Mouse (Mus musculus): Measurements from ENCODE around the gene Avp. TPM values are rescaled to one million over a fixed set of nuclear protein-coding genes. Genes with fewer than 3 reads are reported as not detected.

Gene Avp
- not detected in 2 replicates for polyA plus RNA-seq (2015; fragmentation: Nextera tagmentation; extraction: Ambion mirVana)

DNA sequence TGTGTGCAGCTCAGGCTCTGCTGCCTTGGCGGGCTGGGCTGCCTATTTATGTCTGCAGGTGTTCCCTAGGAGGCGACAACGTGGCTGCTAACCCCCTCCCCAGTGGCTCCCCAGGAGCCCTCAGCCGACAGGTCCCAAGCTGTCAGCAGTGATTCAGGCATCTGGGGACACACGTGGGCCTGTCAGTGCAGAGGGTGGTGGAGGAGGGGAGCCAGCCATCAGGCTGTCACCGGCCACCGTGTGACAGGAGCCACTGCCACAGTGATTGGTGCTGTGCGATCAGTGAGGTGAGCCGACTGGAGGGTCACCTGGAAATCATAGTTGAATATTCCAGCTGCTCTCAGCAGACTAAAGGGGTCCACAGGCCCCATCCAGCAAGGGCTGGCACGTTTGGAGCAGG is at the start of gene Avp:
Gene Avp (minus strand): TSS at position 3 of the 400 bp plus-strand sequence.

DNA sequence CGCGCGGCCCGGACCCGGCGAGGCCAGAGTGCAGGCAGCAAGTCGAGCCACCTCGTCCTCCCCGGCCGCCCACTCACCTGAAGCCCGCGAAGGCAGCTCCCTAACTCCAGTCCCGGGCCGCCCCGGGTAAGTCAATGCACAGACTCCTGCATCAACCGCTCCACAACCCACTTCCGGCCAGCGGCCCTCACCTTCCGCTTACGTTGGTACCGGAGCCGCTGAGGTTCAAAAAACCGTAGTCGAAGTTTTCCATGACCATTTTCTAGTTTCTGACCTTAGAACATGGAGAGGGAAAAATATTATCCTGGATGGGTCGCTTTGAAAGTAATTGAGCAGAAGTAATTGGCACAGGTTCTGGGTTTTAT is 47.5 kb upstream of the Avp start, which contains the start of the genes Fastkd5 and Ubox5:
Gene Fastkd5 (minus strand): TSS at position 189 of the 365 bp plus-strand sequence.
Gene Ubox5 (minus strand): TSS at position 200 of the 365 bp plus-strand sequence.

DNA sequence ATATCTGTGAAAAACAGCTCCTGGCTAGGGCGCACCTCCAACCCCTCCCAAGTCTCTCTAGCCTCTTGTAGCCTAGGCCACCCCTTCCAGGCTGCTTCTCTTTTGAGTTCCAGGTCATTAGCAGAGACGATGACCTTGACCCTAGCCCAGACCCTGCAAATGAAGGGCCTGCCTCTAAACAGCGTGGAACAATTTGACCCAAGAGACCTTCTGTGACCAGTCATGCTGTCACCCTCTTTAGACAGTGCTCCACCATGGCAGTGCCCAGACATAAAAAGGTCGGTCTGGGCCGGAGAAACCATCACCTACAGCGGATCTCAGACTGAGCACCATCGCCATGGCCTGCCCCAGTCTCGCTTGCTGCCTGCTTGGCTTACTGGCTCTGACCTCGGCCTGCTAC is 6.5 kb downstream of the Avp start, which contains the start of gene Oxt:
Gene Oxt (plus strand): TSS at position 301 of the 400 bp plus-strand sequence.

DNA sequence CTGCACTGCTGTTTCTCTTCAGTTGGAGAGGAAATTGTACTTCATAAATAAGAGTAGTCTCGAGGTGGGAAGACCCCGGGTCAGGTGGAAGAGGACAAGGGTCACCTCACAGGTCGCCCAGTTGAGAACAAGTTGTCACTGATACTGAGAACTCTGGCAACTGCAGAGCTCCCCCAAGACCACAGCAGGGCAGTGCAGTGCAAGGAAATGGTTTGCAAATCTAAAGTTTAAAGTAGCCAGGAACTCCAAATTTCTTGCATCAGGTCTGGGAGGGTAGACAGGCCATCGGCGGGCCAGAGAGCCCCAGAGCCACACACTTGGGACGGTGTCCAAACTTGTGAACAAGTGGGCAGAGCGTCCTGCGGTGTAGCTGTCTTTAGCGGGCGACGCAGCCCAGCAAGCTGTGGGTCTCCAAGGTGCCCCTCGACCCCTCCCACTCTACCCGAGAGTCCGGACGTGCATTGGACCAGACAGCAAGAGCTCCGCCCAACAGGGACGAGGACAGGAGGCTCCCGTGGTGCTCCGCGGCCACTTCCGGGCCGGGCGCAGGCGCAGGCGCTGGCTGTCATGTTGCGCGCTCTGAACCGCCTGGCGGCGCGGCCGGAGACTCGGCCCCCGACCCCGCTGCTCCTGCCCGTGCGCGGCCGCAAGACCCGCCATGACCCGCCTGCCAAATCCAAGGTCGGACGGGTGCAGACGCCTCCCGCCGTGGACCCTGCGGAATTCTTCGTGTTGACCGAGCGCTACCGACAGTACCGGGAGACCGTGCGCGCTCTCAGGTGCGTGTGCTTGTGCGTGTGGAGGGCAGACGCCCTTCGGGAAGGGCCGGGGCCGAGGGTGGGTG is 18.9 kb downstream of the Avp start, which contains the start of gene Mrps26:
Gene Mrps26 (plus strand): TSS at position 531 of the 844 bp plus-strand sequence.

Small RNAs within 50 kb of the gene (microRNA-seq; reads per million reads assigned to microRNA genes)
- not detected for gene Gm23876 (ENCODE audit: borderline replicate concordance, insufficient number of aligned reads)

Other genes starting within 250 kb of the Avp start
- 26.7 and 37.1 TPM in 2 replicates for gene Cpxm1, start 185.0 kb downstream of the Avp start, polyA plus RNA-seq (2015; fragmentation: Nextera tagmentation; extraction: Ambion mirVana)
- gene Gm28372, start 177.3 kb downstream of the Avp start, polyA plus RNA-seq (2015; fragmentation: Nextera tagmentation; extraction: Ambion mirVana), result not detected in 2 replicates
- gene 1700020A23Rik, start 177.3 kb downstream of the Avp start, polyA plus RNA-seq (2015; fragmentation: Nextera tagmentation; extraction: Ambion mirVana), result 0.39 TPM in 1 of 2 replicates, not detected in the other
- 0.10 TPM in 1 of 2 replicates, not detected in the other for gene Tmem239, start 176.1 kb downstream of the Avp start, polyA plus RNA-seq (2015; fragmentation: Nextera tagmentation; extraction: Ambion mirVana)
- gene Vps16, start 158.2 kb downstream of the Avp start, polyA plus RNA-seq (2015; fragmentation: Nextera tagmentation; extraction: Ambion mirVana), result 39.7 and 58.6 TPM in 2 replicates
- gene Pced1a, start 157.9 kb downstream of the Avp start, polyA plus RNA-seq (2015; fragmentation: Nextera tagmentation; extraction: Ambion mirVana), result 8.3 and 11.9 TPM in 2 replicates
- gene Ptpra, start 132.3 kb downstream of the Avp start, polyA plus RNA-seq (2015; fragmentation: Nextera tagmentation; extraction: Ambion mirVana), result 81.1 and 88.3 TPM in 2 replicates
- gene Mrps26, start 18.8 kb downstream of the Avp start, polyA plus RNA-seq (2015; fragmentation: Nextera tagmentation; extraction: Ambion mirVana), result 69.6 and 92.3 TPM in 2 replicates
- gene Oxt, start 6.4 kb downstream of the Avp start, polyA plus RNA-seq (2015; fragmentation: Nextera tagmentation; extraction: Ambion mirVana), result 0.25 and 0.28 TPM in 2 replicates
- 5.9 and 7.2 TPM in 2 replicates for gene Fastkd5, start 47.5 kb upstream of the Avp start, polyA plus RNA-seq (2015; fragmentation: Nextera tagmentation; extraction: Ambion mirVana)
- 5.8 and 7.4 TPM in 2 replicates for gene Ubox5, start 47.5 kb upstream of the Avp start, polyA plus RNA-seq (2015; fragmentation: Nextera tagmentation; extraction: Ambion mirVana)
- 1.9 and 3.1 TPM in 2 replicates for gene Lzts3, start 60.2 kb upstream of the Avp start, polyA plus RNA-seq (2015; fragmentation: Nextera tagmentation; extraction: Ambion mirVana)
- gene Ddrgk1, start 82.1 kb upstream of the Avp start, polyA plus RNA-seq (2015; fragmentation: Nextera tagmentation; extraction: Ambion mirVana), result 107 and 142 TPM in 2 replicates
- 117 and 163 TPM in 2 replicates for gene Itpa, start 85.1 kb upstream of the Avp start, polyA plus RNA-seq (2015; fragmentation: Nextera tagmentation; extraction: Ambion mirVana)
- 0.47 and 2.6 TPM in 2 replicates for gene Slc4a11, start 115.0 kb upstream of the Avp start, polyA plus RNA-seq (2015; fragmentation: Nextera tagmentation; extraction: Ambion mirVana)

Data from adrenal gland, postnatal 0 days (tissue).